Mouse (Mus musculus): Measurements from ENCODE around the gene Clec10a.
"Not testable (repeated sequence)": the region's sequence is repeated elsewhere in the genome, so short reads cannot be mapped to it uniquely, and the experiment has no call there.

Gene Clec10a

GRCm38 (mm10) chr11:70155897-70156296 lies at the start of gene Clec10a:
TSS of gene Clec10a (plus strand) at chr11:70156197.
- not testable (repeated sequence) for DNase-seq

DNA sequence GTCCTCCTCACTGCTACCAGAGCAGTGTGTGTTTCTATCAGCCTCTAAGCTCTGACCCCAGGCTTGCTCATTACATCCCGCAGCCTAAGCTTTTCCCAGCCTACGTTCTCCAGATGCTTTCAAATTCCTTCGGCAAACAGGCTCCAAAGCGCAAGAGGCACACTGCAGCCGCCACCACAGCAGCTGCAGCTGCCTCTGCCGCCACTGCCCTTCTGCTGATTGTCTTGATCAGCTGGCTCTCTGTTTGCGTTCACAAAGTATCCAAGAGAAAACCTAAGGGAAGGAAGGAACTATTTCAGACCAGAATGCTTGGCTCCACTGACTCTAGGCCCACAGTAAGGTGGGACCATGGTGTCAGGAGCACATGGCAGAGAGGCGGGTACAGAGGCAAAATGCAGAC lies 48.9 kb upstream of the Clec10a start:
- DNase-seq, result no peak

DNA sequence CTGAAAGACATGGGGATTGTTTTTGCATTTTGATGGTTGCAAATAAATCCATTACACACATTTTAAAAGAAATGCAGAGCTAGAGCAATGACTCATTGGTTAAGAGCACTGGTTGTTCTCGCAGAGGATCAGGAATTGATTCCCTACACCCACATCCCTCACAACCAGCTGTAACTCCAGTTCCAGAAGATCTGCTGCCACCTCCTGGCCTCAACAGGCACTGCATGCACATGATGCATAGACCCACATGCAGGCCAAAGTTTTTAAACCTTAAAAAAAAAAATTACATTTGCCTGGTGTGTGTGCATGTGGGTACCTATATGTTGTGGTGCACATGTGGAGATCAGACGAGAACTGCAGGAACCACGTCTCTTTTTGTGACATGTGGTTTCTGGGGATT lies 45.9 kb upstream of the Clec10a start:
- DNase-seq, result peak; percentile 70 to 71

GRCm38 (mm10) chr11:70114562-70114961 lies 41.4 kb upstream of the Clec10a start:
- no peak for DNase-seq

- DNase-seq, result no peak
Measured at GRCm38 (mm10) chr11:70115901-70116300, 40.1 kb upstream of the Clec10a start.

GRCm38 (mm10) chr11:70129926-70130379 lies 26.0 kb upstream of the Clec10a start, which contains the start of gene Mgl2:
TSS of gene Mgl2 (plus strand) at chr11:70130329.
- DNase-seq, result no peak

DNA sequence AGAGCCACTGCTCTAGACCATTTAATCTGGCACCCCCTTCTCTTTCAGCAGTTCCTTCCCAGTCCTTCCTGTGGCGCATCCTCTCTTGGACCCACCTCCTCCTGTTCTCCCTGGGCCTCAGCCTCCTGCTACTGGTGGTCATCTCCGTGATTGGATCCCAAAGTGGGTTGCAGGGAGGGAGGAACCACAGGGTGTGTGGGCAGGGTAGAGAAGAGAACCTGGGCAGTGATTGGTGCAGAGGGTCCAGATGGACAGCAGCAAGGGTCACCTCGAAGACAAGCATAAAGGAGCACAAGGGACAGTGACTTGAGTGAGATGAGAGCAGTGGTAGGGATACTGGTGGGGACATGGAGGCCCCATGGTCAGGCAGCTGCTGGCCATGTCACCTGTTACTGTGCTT lies 21.0 kb upstream of the Clec10a start:
- not testable (repeated sequence) for DNase-seq

GRCm38 (mm10) chr11:70135925-70136324 lies 20.1 kb upstream of the Clec10a start:
- DNase-seq, result not testable (repeated sequence)

- DNase-seq, result no peak
Measured at GRCm38 (mm10) chr11:70139171-70139570, 16.8 kb upstream of the Clec10a start.

GRCm38 (mm10) chr11:70151072-70151471 lies 4.9 kb upstream of the Clec10a start:
- peak in 1 of 2 experiments; percentile 36 for DNase-seq

DNA sequence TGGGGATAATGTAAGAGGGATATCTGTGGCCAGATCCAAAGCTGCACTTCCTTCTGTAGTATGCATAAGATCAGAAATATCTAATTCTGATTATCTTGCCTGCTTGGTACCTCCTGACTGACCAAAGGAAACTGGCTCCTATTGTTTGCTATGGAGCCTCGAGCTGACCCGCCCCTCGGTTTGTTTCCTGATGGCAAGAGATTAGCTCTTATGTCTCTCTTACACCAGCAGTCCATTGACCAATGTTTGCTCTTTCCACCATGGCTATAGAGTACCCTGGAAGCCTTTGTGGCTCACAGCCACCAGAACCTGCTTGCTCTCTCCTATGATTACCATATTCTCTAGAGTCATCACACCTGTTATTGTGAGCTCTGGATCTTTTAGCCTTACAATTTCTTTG lies 6.3 kb downstream of the Clec10a start:
- no peak for DNase-seq

DNA sequence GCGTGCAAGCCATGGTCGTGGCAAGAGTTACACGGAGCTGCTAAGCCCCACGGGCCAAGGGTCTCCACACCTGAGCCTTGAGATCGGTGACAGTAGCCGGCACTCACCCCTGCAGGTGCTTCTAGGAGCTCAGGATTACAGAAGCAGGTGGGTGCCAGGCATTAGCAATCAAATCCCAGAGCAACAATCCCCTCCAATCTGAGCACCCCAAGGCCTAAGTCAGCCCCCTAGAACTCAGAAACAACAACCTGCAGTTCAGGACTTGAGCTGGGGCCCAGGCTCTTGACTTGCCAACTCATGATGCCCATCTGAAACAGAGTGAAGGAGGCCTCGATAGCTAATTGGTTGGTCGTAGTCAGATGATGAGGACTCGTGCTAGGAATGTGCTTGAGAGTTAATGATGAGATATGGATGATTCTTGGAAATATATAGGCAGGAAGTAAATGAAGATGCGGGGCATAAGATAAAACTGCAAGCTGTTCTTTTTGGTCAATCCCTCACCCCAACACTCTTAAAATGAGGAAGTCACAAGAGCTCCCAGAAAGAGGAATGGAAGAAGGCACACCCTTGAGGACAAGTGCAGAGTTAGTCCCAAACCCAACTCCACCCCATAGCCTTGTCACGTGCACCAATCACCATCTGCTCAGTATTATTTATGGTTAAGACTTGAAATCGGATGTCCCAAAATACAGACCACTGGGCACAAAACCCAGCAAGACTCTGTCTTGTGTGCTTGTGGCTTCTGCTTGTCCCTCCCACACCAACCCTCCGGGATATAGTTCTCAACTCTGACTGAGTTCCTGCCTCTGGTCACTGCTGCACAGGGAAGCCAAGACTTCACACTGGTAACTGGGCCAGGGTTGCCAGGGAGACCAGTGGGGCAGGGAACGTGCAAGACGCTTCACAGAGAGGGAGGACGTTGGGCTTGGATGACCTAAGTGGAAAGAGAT lies 10.2 kb downstream of the Clec10a start:
- no peak for DNase-seq

GRCm38 (mm10) chr11:70168136-70168535 lies 12.1 kb downstream of the Clec10a start:
- no peak for DNase-seq

DNA sequence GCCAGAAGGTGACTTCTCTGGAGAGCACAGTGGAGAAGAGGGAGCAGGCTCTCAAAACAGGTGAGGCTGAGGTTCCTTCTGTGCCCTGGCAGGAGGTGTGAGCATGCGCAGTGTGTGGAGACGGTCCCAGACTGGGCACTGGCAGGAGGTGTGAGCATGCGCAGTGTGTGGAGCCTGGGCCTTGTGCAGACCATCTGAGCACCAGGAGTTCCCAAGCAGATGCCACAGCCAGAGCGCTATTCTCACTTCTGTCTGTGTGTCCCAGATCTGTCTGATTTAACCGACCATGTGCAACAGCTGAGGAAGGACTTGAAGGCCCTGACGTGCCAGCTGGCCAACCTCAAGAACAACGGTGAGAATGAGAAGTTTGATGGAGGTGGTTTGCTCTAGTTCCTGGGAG lies 13.5 kb downstream of the Clec10a start:
- DNase-seq, result not testable (repeated sequence)

DNA sequence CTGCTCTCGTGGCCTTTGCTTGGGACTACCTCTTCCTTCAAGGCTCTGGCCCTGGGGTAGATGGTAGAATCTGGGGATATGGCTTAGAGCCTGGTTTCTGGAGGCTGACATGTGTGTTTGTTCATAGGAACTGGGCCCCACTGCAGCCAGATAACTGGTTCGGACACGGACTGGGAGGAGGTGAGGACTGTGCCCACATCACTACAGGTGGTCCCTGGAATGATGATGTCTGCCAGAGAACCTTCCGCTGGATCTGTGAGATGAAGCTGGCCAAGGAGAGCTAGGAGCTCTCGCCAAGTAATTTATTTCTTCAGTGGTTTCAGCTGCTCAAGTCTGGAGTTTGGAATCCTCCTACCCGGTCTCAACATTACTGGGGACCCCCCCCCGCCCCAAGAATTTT lies 14.3 kb downstream of the Clec10a start:
- no peak for DNase-seq

GRCm38 (mm10) chr11:70171181-70171580 lies 15.2 kb downstream of the Clec10a start:
- peak; percentile 12 to 32 for DNase-seq

GRCm38 (mm10) chr11:70171847-70172246 lies 15.8 kb downstream of the Clec10a start:
- peak; percentile 19 to 25 for DNase-seq

- DNase-seq, result peak; percentile 13 to 34
Measured at GRCm38 (mm10) chr11:70172298-70172697, 16.3 kb downstream of the Clec10a start.

DNA sequence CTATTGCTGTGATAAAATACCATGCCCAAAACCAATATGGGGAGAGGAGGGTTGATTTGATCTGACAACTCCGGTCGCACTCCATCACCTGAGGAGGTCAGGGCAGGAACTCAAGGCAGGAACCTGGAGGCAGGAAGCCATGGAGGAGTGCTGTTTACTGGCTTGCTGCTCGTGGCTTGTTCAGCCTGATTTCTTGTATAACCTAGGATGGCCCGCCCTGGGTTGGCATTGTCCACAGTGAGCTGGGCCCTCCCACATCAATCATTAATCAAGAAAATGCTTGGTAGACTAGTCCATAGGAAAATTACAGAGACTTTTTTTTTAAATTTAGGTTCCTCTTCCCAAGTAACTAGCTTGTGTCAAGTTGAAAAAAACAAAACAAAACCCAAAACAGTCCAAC lies 18.5 kb downstream of the Clec10a start:
- peak in 1 of 2 experiments; percentile 11 for DNase-seq

DNA sequence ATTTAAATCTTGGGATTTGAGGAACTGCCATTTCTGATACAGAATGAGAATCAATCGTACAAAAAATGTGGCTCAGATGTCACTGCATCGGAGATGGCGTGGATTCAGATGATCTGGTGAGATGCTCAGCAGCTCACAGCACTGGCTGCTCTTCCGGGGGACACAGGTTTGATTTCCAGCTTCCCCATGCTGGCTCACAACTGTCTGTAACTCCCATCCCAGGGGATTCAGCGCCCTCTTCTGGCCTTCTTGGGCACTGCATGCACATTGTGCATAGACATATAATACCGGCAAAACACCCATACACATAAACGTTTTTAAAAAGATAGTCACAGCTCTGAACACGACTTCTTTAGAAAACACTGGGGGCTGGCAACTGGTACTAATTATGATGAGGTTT lies 21.6 kb downstream of the Clec10a start:
- peak; percentile 39 to 45 for DNase-seq

GRCm38 (mm10) chr11:70178311-70178710 lies 22.3 kb downstream of the Clec10a start:
- no peak for DNase-seq

DNA sequence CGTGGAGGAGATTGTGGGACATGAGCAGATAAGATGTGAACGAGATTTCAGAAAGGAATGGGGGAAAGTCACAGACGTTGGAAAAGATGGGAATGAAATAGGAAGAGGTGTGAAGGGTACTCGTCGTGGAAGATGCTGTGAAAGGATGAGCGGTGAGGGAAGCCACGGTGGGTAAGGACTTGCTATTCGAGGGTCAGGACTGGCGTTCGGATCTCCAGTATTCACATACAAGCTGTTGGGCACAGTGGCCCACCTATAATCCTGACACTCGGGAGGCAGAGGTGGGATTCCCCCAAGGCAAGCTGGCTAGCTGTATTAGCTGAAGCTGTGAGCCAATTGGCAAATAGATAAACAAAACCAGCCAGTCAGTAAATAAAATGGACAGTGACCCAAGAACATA lies 22.8 kb downstream of the Clec10a start:
- DNase-seq, result no peak

DNA sequence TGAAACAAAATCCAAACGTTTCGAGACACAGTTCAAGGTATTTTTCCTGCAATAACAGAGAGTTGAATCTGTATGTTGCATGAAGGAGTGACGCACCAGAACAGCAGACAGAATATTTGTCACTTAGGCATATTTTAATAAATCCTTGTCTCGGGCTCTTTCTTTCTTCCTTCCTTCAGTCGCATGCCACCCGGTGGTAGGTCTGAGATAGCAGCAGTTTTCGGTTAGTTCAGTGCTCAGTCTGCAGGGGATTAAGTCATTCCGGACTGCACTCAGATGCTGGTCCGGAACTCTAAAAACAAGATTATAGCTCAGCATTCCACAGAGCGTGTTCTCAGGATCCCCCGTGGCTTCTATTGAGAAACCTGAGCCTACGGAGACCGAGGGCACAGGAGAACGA lies 23.4 kb downstream of the Clec10a start:
- peak; percentile 55 to 57 for DNase-seq

DNA sequence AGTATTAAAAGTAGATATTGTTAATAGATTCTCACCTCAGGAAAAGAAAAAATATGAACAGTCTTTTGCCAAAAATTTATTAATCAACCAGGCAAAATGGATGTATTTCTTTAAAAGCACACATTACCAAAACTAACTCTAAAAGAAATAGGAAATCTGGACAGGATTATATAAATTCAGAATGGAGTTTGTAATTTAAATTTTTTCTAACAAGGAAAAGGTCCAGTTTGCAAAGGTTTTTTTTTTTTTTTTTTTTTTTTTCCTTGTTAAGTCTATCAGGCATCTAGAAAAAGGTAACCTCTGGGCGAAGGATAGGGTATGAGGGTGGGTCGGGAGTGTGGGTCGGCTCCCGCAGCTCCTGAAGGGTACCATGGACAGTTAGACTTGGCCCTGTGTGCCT lies 24.5 kb downstream of the Clec10a start:
- DNase-seq, result no peak

All from kidney, postnatal 4 days (tissue).